Mouse (Mus musculus) liver, postnatal 0 days (tissue): ENCODE data around the gene Zfp983.

Source experiments
- CTCF ChIP-seq: sonication (generic); IDR thresholded peaks from 2 replicates; pipeline ENCODE4 v1.5.1; 2016; ENCODE audit warnings: antibody characterized with exemption, low read depth
- EP300 ChIP-seq: IDR thresholded peaks from 2 replicates; pipeline ENCODE4 v1.6.1; 2016; ENCODE audit warnings: antibody characterized with exemption, low read depth, mild to moderate bottlenecking

DNA sequence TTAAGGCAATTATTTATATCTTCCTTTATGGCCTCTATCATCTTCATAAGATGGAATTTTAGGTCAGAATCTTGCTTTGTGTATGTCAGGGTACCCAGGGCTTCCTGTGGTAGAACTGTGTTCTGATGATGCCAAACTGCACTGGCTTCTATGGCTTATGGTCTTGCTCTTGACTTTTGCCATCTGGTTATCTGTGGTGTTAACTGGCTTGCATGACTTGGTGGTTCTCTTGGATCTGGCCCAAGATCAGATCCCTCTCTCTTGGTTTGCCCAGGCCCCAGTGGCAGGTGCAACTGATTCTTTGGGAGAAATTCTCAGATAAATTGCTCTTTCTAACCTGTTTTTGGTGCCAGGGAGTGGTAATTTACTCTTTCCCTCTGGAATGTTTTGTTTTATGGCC, 45.6 kb downstream of the Zfp983 start:
- TF ChIP-seq CTCF (no peak), EP300 (no peak)
